Mouse (Mus musculus): ENCODE results near the gene Ciao2a.

Ciao2a gene

GRCm38 (mm10) chr9:66126456-66127192 is at the start of gene Ciao2a, which contains the start of gene Snx1:
TSS of gene Ciao2a (plus strand) at chr9:66126611.
TSS of gene Snx1 (minus strand) at chr9:66126587.
- peak; percentile 90 to 92 for DNase-seq (ENCODE audit: low spot score in 2 of 2)

- no peak for DNase-seq (ENCODE audit: low spot score in 2 of 2)
Observed at GRCm38 (mm10) chr9:66078072-66078471, 48.3 kb upstream of the Ciao2a start.

- DNase-seq (ENCODE audit: low spot score in 2 of 2), result no peak
Observed at GRCm38 (mm10) chr9:66078493-66078892, 47.9 kb upstream of the Ciao2a start.

- no peak for DNase-seq (ENCODE audit: low spot score in 2 of 2)
Observed at GRCm38 (mm10) chr9:66080804-66081459, 45.5 kb upstream of the Ciao2a start.

GRCm38 (mm10) chr9:66081999-66082398 is 44.4 kb upstream of the Ciao2a start:
- DNase-seq (ENCODE audit: low spot score in 2 of 2), result no peak

- no peak for DNase-seq (ENCODE audit: low spot score in 2 of 2)
Observed at GRCm38 (mm10) chr9:66084171-66084570, 42.2 kb upstream of the Ciao2a start.

GRCm38 (mm10) chr9:66087062-66087461 is 39.3 kb upstream of the Ciao2a start:
- no peak for DNase-seq (ENCODE audit: low spot score in 2 of 2)

GRCm38 (mm10) chr9:66088411-66088810 is 38.0 kb upstream of the Ciao2a start:
- no peak for DNase-seq (ENCODE audit: low spot score in 2 of 2)

GRCm38 (mm10) chr9:66090593-66091244 is 35.7 kb upstream of the Ciao2a start:
- DNase-seq (ENCODE audit: low spot score in 2 of 2), result no peak

GRCm38 (mm10) chr9:66091327-66092231 is 34.8 kb upstream of the Ciao2a start:
- no peak for DNase-seq (ENCODE audit: low spot score in 2 of 2)

- no peak for DNase-seq (ENCODE audit: low spot score in 2 of 2)
Observed at GRCm38 (mm10) chr9:66092664-66093063, 33.7 kb upstream of the Ciao2a start.

GRCm38 (mm10) chr9:66101577-66101976 is 24.8 kb upstream of the Ciao2a start:
- peak in 1 of 2 experiments; percentile 29 for DNase-seq (ENCODE audit: low spot score in 2 of 2)

GRCm38 (mm10) chr9:66102668-66103067 is 23.7 kb upstream of the Ciao2a start:
- no peak for DNase-seq (ENCODE audit: low spot score in 2 of 2)

GRCm38 (mm10) chr9:66104601-66105000 is 21.8 kb upstream of the Ciao2a start:
- no peak for DNase-seq (ENCODE audit: low spot score in 2 of 2)

- DNase-seq (ENCODE audit: low spot score in 2 of 2), result no peak
Observed at GRCm38 (mm10) chr9:66105168-66105567, 21.2 kb upstream of the Ciao2a start.

GRCm38 (mm10) chr9:66109574-66109973 is 16.8 kb upstream of the Ciao2a start:
- no peak for DNase-seq (ENCODE audit: low spot score in 2 of 2)

GRCm38 (mm10) chr9:66110126-66110525 is 16.3 kb upstream of the Ciao2a start:
- no peak for DNase-seq (ENCODE audit: low spot score in 2 of 2)

- DNase-seq (ENCODE audit: low spot score in 2 of 2), result no peak
Observed at GRCm38 (mm10) chr9:66110611-66111379, 15.6 kb upstream of the Ciao2a start.

- DNase-seq (ENCODE audit: low spot score in 2 of 2), result no peak
Observed at GRCm38 (mm10) chr9:66114341-66114740, 12.1 kb upstream of the Ciao2a start.

- no peak for DNase-seq (ENCODE audit: low spot score in 2 of 2)
Observed at GRCm38 (mm10) chr9:66116890-66117289, 9.5 kb upstream of the Ciao2a start.

- DNase-seq (ENCODE audit: low spot score in 2 of 2), result no peak
Observed at GRCm38 (mm10) chr9:66119498-66119897, 6.9 kb upstream of the Ciao2a start.
